Mouse (Mus musculus): Measurements from ENCODE around the gene Commd3.

Commd3 gene

DNA sequence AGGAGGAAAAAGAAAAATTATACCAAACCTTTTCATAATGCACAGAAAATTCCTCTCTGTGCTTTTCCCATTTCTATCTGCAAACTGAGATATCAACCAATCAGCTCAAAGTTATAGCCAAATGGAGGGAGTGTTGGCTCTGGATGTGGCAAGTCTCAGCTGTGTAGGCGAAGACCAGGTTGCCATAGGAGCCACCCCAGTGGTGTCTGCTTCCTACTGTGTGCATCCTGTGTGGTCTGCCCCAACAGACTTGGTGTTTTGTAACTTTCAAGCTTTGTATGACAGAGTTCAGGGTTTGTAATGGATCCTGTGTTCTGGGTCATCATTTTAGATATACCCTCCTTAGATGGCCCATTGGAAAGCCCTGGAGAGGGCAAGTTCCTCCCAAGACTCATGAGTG, 52.3 kb downstream of the Commd3 start:
- DNase-seq (ENCODE audit: low spot score) = no peak

Data from testis, postnatal 10 days (tissue).